Mouse (Mus musculus): ENCODE measurements at regions not wholly inside any gene's neighbourhood (a gene's known extent, or its start where the extent isn't known, plus 50 kb on each side); places are given as distances from the start of the nearest gene placed in this dataset.

GRCm38 (mm10) chr6:11723519-11723918 lies 183.8 kb downstream of the Ndufa4 start:
- TF ChIP-seq CTCF (IDR thresholded peaks at IDR 0.05; ENCODE audit: low read depth) (no peak), EP300 (IDR thresholded peaks at IDR 0.05; ENCODE audit: low read depth) (no peak)

Data from heart, postnatal 0 days (tissue).